Mouse (Mus musculus): Measurements from ENCODE around the gene Ermp1. TPM values are rescaled to one million over a fixed set of nuclear protein-coding genes. Genes with fewer than 3 reads are reported as not detected.

Gene Ermp1
- polyA plus RNA-seq (2012; rRNA removed), result 47.1 and 63.4 TPM in 2 replicates

DNA sequence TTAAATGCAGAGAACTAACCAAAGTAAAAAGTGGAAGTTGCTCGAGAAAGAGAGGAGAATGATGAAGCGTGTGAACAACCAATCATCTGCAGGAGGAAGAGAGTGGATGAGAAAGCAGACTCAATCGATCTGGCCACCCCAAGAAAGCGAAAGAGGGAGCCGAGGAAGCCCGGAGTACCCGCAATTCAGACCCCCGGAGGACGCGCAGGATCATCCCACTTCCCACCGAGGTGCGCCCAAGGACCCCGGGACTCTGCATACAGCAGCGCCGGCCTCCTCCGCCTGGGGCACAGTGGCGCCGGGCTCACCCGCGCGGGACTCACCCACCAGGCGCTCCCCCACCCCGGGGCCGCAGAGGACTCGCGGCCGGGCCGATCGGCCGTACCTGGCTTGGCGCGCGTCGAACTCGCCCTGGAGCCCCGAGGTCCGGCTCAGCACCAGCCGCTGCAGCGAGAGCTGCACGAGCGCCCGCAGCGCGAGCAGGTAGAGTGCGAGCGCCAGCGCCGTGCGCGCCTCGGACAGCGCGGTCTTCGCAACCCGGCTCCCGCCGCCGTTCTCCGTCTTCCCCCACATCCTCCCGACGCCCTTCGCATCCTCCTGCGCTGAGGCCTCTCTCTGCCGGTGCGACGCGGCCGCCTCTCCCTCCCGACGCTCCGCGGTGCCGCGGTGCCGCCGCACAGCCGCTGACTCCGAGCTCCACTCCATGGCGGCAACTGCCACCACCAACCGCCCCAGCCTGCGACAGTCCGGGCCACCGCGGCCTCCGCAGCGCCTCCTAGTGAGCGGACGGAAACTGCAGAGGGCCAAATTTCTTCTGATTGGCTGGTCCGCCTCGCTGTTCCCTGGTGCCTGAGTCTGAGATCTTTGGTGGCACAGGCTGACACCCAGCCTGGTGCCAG is at the start of gene Ermp1:
TSS of gene Ermp1 (minus strand) at position 765 of the 899 bp plus-strand sequence.
- DNase-seq (ENCODE audit: low read depth), result no peak

DNA sequence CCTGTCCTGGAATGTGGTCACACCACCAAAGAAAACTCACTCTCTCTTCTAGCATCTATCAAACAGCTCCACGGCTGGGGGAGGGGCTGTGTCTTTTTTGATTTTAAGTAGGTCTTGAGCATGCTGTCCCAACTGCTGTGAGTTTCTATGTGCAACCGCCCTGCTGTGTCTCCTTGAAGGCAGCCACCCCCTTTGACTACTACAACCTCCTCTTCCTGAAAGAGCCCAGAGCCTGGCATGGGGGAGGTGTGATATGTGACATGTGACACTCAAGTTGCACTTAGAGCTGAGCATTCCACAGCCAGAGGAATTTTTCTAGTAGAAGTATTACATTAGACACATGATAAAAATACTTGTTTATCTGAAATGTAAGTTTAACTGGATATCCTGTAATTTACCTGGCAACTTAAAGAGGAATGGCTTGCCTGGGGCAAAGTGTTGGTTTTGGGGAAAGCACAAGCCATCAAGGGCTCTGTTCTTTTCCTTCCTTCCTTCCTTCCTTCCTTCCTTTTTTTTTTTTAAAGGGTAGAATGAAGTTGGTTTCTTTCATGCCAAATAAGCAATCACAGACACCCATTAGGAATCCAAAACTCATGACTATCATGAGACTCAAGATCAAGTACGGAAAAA is 49.1 kb upstream of the Ermp1 start, which contains the start of gene Mlana:
TSS of gene Mlana (plus strand) at position 580 of the 630 bp plus-strand sequence.
- no peak for DNase-seq (ENCODE audit: low read depth)

DNA sequence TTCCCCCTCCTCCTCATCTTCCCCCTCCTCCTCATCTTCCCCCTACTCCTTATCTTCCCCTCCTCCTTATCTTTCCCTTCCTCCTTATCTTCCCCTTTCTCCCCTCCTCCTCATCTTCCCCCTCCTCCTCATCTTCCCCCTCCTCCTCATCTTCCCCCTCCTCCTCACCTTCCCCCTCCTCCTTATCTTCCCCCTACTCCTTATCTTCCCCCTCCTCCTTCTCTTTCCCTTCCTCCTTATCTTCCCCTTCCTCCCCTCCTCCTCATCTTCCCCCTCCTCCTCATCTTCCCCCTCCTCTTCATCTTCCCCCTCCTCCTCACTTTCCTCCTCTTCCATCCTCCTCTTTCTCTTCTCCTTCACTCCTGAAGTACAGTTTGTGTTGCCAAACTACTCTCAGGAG is 48.6 kb upstream of the Ermp1 start:
- DNase-seq (ENCODE audit: low read depth), result no peak

DNA sequence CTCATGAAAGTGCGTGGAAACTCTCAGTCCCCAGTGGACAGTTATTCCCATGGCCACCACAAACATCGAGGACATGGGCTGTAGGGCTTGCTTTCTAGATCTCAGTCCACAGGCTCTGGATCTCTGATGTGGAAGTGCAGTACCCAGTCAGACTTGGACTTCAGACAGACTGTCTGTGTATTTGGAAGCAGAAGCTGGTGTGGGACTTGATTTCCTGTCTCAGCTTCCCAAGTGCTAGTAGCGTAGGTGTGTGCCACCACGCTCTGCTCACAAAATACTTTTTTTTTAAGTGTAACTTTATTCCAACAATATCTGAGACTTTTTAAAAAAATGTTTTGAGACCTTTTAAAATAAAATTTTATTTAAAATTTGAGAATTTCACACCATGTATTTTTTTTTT is 48.1 kb upstream of the Ermp1 start:
- no peak for DNase-seq (ENCODE audit: low read depth)

DNA sequence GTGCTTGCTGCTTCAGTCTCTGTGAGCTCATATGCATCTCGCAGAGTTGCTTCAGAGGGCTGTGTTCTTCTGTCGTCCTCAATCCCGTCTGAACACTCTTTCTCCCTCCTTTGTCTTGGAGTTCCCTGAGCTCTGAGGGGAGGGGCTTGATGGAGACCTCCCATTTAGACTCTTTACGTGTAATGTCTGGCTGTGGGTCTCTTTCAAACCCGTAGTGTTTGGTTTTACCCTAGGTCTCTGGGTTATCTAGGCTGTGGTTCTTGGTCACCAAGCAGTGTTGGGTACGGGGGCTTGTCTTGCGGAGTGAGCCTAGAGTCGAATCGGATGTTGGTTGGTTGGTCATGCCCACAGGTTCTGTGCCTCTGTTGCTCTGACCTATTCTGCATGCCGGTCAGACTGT is 46.9 kb upstream of the Ermp1 start:
- DNase-seq (ENCODE audit: low read depth), result no peak

DNA sequence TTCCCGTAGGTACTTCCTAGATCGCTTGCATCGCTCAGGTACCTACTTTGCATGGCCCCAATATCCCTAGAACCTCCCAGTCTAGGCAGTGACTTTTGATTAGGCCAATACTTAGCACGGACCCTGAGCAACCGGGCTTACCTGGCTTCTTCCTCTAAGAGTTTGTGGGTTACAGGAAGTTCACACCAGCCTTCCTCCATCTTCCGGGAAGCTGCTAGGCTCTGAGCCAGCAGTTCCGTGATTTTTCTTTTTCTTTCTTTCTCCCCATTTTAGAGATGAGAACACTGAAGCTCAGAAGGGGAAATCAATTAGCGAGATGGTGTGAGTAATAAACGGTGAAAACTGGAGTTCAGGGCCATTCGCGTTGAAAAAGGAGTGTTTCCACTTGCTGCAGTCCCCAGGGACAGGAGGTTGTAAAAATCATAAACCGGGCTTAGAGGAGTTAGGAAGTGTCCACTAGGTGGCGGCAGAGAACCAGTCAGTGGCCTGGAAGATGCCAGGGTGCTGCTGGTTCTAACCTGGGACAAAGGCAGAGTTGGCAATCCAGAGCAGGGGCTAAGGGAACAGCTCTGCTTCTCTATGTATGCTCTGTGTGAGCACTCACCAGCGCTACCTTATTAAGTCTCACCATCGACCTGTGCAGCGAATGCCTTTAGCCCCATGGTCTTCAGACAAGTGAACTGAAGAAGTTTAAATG is 35.8 kb upstream of the Ermp1 start:
- DNase-seq (ENCODE audit: low read depth), result no peak

DNA sequence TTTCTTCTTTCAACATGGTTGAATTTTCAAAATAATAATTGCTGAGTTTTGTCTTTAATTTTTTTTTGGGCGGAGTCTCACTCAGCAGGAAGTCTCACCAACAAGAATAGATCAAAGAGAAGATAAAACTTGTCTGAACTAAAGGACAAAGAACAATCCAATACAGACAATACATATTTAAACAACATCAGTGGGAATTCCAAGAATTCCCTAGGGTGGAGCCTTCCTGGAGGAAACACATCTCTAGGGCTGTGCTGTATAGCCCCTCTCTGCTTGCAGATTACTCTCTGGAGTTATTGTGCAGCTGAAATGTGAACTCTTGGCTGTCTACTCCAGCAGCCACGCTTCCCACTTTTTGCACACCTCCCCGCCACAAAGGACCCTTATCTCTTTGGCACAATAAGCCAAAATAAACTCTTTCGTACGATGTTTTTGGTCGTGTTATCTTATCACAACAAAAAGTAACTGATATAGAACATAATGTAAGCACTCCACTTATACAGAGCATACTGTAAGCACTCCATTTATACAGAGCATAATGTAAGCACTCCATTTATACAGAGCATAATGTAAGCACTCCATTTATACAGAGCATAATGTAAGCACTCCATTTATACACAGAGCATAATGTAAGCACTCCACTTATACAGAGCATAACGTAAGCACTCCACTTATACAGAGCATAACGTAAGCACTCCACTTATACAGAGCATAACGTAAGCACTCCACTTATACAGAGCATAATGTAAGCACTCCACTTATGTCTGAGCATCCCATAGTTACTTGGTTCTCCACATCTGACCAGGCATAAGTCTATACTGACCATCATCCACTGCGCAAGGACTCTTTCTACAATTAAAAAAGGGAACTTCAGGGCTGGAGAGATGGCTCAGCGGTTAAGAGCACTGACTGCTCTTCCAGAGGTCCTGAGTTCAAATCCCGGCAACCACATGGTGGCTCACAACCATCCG is 32.3 kb upstream of the Ermp1 start:
- no peak for DNase-seq (ENCODE audit: low read depth)

DNA sequence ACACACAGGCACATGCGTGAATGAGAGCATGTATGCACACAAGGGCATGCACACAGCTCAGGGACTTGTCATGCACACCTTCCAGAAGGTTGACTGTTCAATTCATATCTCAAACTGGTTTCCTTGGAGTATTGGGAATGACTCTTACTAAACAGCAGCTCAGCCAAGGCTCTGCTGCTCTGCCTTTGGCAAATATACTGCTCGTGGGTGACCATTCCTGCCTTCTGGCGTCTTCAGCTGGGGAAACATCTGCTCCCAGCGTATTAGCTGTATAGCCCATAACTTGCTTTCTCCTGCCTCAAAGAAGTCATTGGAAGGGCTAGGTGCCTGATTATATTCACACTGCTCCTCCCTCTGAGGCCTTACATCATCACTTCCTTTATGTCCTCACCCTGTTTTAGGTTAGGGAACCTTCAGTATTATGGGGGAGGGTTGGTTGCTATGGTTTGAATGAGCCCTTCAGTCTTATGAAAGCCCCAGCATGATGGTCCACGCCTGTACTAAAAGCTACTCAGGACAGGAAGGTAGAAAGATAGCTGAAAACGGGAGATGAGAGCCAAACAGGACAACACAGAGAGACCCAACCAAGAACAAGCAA is 30.1 kb upstream of the Ermp1 start:
- no peak for DNase-seq (ENCODE audit: low read depth)

DNA sequence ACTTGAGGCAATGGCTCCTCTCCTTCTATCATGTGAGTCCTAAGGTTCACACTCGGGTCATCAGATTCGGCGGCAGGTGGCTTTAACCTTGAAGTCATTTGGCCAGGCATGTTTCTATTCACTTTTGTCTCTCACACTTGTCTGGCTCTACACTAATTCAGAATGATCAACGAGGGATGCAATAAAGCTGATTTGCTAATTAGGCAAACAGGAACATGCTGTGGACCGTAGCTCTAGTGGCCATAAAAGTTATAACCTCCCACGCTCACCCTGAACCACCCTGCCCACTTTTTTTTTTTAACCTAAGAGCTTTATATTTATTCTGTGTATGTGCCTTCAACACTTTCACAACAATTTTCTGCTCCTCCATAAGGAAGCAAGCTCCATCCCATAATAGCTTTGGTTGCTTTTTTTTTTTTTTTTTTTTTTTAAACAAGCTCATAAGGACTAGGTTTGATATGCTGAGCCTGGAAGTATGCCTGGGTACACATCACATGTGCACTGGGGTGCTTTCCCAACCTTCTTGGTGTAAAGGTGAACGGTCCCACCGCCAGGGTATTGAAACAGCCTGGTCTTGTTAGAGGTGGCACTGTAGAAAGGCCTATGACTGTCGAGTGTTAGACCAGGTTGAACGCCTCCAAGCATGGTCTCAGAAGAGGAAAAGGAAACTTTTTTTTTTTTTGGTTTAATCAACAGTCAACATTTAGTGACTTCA is 28.4 kb upstream of the Ermp1 start:
- peak; percentile 97 for DNase-seq (ENCODE audit: low read depth)

DNA sequence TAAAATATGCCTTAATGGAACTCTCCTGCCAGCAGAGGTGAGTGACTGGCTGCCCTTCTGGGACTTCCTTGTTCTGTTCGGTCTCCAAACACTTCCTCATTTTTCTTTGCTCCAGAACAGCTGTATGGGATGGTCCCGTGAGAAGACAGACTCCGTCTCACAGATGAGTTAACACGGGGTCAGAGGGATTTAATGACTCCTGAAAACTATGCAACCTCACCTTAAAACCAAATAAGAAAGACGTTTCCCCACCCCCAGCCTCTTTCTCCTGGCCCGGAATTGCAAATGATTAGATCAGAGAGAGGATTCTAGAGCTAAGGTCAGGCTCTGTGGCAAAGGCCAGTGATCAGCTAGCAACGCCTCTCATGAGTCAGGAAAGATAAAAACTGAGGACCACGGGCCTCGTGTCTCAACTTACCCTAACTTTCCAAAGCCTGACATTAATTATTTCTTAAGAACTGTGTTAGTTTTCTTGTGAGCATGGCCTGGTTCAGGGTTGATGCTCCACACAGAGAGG is 27.4 kb upstream of the Ermp1 start:
- DNase-seq (ENCODE audit: low read depth), result peak; percentile 93

DNA sequence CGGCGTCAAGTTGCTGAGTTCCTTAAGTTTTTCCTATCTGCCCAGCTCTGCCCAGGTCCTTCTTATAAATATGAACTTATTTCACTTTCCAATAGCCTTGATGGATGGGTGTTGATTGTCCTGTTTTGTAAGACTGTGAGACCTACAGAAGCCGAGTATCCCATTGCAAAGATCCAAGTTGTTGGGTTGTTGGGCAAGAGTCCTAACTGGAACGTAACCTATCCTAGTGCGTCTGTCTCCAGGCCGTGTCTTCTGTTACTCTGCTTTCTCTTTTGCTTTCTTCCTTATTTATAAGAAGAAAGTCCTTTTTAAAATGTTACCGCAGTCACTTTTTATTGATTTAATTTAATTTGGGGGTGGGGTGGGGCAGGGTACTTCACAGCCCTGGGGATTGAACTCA is 26.7 kb upstream of the Ermp1 start:
- no peak for DNase-seq (ENCODE audit: low read depth)

DNA sequence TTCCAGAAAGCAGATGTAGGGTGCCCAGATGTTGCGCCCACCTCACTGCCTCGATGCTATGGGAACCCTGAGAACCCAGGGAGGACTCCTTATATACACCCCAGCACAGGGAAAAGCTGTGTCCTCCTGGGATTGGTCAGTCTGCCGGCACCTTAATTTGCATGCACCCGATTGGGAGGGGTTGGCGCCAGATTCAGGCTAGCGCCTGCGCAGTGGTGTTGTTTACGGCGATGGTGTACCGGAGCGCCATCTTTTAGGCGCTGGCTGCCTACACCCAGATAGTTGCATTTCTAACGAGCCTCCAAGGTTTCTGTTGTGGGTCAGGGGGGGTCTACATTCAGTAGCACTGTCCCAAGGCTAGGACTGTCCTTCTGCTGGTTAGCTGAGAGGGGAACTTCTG is 24.4 kb upstream of the Ermp1 start:
- no peak for DNase-seq (ENCODE audit: low read depth)

DNA sequence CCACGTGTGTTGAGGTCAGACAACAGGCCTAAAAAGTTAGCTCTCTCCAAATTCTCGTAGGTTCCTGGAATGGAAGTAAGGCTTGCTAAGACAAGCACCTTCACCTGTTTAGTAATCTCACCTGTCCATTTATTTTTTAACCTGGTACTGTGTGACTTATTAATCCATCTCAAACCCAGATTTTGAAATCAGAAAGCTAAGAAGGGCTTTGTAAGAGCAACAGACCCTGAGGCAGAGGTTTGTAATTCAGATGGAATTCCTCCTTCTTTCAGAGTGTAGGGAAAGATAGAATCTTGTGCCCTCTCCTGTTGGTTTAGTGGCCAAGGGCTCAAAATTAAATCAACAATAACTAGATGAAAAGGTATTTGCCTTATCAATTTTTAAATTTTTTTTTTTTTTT is 22.9 kb upstream of the Ermp1 start:
- peak; percentile 100 for DNase-seq (ENCODE audit: low read depth)

DNA sequence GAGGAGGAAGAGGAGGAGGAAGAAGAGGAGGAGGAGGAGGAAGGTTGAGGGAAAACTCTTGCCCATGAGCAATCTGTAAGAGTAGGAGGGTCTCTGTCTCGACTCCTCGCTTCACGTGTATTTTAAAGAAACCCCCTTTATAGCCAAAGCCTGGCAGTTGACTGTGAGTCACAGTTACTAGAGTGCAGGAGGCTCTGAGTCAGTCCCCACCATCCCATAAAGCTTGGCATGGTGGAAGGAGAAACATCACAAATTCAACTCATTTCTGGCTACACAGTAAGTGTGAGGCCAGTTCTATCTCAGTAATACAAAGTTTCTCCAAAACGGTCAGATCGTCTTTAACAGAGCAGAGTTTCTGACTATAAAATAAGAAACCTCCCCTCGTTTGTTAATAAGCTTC is 22.0 kb upstream of the Ermp1 start:
- no peak for DNase-seq (ENCODE audit: low read depth)

DNA sequence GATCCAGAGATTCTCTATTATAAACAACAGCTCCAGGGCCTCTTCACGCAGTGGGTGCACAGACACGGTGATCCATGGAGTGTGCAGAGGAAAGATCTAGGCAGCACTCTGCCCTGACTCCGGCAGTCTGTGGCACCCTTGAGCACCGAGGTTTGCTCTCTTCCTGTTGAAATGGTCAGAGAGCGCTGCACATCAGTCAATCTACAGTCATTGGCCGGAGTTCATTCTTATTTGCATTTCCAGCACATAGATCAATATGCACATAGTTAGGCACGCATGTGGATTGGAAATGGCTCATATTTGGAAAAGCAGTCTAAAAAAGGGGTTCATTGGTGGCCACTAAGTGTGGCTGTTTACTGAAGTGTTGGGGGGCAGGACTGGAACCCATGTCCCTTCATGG is 19.9 kb upstream of the Ermp1 start:
- no peak for DNase-seq (ENCODE audit: low read depth)

DNA sequence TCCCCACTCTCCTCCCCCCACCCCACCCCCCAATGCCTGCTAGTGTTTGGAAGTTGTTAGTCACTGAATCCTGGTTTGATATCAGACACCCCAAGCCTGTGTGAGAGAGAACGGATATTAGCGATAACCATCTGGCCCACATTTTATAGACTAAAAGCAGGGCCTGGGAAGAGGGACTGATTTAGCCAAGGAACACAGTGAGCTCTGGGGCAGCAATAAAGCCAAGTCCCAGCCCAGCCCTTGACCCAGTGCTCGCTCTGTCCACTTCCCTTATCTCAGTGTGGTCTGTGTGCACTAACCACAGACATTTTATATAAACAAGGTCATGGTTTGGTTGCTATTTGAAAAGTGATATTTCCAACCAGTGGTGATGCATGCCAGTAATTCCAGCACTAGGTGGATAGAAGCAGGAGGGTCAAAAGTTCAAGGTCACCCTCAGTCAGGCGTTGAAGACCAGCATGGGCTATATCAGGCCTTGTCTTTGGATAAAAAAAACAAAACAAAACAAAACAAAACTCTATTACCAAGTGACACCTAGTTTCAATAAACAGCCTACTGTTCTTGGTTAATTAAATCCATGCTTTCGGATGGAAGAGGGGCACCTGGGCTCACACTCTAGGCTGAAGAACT is 18.9 kb upstream of the Ermp1 start:
- no peak for DNase-seq (ENCODE audit: low read depth)

DNA sequence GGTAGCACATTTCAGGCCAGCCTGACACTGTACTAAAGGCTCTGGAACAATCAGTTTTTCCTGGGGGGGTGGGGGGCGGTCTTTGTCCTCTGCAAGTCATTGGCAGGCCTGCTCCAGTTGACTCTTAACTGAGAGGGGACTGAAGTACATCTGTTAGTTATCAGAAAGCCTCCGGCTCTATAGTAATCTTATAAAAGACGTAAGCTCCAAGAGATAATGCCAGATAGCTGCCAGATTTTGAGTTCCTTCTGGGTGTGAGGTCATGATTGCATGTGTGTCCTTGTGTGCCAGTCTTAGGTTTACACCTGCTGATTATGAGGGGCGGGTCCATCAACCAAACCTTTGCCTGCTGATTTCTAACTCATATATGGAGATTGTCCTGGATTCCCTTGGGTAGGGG is 17.9 kb upstream of the Ermp1 start:
- no peak for DNase-seq (ENCODE audit: low read depth)

DNA sequence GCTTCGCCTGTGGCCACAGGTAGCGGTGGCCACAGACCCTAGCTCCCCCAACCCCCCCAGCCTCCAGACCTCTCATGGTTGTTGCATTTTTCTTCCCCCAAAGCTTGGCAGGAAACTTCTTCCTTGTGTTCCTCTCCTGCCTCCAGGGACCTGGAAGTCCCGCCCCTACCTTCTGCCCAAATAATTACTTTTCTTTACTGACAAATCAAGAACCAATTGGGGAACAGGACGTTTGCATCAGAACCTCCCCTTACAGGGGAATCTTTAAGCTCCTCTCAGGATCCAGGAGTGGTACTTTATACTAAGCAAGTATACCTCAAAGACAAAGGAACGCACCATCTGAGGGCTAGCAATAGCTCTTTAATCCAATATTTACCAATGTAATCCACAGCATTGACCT is 16.7 kb upstream of the Ermp1 start:
- DNase-seq (ENCODE audit: low read depth), result no peak

DNA sequence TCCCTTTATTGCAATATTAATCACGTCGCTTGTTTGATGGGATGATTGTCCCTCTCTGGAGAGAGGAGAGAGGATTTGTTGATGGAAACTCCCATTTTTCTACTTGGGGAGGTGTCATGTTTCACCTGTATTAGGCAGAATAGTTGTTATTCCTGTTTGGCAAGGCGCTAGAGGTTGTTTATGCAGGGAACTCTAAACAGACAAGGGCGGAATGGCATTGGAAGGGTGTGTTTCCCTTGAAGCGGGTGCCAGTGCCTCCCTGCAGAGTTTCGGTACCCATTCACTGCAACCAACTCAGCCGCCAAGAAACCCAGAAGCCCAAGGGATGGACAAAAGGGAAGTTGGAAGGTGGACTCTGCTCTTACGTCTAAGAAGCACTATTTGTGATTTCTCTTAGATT is 15.6 kb upstream of the Ermp1 start:
- DNase-seq (ENCODE audit: low read depth), result no peak
